Mouse (Mus musculus) myocyte (in vitro differentiated cells): Measurements from ENCODE around the gene Cracr2a.

Source experiments
- CEBPB ChIP-seq: IDR thresholded peaks from 2 replicates; pipeline ENCODE4 v1.6.1; 2011; ENCODE audit warnings: mild to moderate bottlenecking, moderate library complexity; ENCODE audit not compliant: poor library complexity, insufficient read depth, severe bottlenecking
- E2F4 ChIP-seq: IDR thresholded peaks from one replicate; pipeline ENCODE4 v1.6.1; 2011; ENCODE audit warnings: mild to moderate bottlenecking, control low read depth, moderate library complexity; ENCODE audit not compliant: insufficient read depth
- MAX ChIP-seq: IDR thresholded peaks from one replicate; pipeline ENCODE4 v1.6.1; 2011; ENCODE audit warnings: low read depth, mild to moderate bottlenecking, control low read depth
- MYOD1 ChIP-seq, 3 experiments: IDR thresholded peaks; one replicate each; pipeline ENCODE4 v1.6.1; 2011; ENCODE audit warnings: control low read depth in 2 of 3, low read depth in 2 of 3, mild to moderate bottlenecking in 2 of 3, moderate library complexity in 1 of 3; ENCODE audit not compliant: insufficient read length in 2 of 3, control insufficient read depth in 1 of 3
- POLR2A ChIP-seq: IDR thresholded peaks from one replicate; pipeline ENCODE4 v1.6.1; 2011; ENCODE audit warnings: low read depth, mild to moderate bottlenecking, control low read depth, moderate library complexity; ENCODE audit not compliant: insufficient read length
- REST ChIP-seq: IDR thresholded peaks from one replicate; pipeline ENCODE4 v1.6.1; 2011; ENCODE audit warnings: mild to moderate bottlenecking, control low read depth, moderate library complexity; ENCODE audit not compliant: insufficient read depth, insufficient read length
- TCF12 ChIP-seq: IDR thresholded peaks from one replicate; pipeline ENCODE4 v1.6.1; 2011; ENCODE audit warnings: mild to moderate bottlenecking, control low read depth; ENCODE audit not compliant: poor library complexity, insufficient read depth, severe bottlenecking
- USF1 ChIP-seq: IDR thresholded peaks from one replicate; pipeline ENCODE4 v1.6.1; 2011; ENCODE audit warnings: low read depth, mild to moderate bottlenecking, control low read depth, moderate library complexity

DNA sequence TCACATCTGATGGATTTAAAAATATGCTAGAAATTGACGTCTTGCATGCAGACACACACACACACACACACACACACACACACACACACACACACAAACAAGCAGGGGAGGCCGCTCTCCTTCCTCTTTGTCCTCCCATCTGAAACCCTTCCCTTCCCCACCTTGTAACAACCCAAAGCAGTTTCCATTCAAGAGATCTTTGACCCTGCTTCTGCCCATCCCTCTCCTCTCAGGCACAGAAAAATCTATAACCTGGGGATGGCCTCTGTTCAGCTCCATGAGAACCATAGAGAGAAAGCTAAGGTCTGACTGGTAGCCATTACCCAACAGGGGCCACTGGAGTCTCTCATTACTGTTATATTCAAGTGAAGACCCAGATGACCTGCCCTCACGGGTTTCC is 117.9 kb downstream of the Cracr2a start:
- TF ChIP-seq POLR2A (no peak), TCF12 (no peak), E2F4 (no peak), MAX (no peak), USF1 (no peak), CEBPB (no peak), MYOD1 (IDR thresholded peaks at IDR 0.05; ENCODE audit: control insufficient read depth in 1 of 3, insufficient read length in 2 of 3, low read depth in 2 of 3) (no peak), REST (no peak)
